Comparison of ENCODE assay signal across 27 mouse cellular contexts in the genomic region with DNA sequence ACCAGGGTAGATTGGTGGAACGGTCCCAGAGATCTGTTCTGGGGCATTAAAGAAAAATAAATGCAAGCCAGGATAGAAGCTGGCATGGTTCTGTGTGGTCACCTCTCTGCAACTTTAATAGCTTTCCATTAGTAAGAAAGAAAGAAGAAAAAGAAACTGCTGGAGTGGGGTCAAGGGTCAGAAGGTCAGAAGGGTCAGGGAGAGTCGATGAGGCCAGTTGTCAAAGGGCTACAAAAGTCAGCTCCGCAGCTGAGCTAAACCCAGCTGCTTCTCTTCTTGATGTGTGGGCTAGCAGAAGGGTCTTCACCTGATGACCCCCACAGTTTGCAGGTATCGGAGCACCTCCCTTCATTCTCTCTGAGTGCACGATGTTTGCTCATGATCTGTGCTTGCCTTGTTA. TPM values are rescaled to one million over a fixed set of nuclear protein-coding genes. Genes with fewer than 3 reads are reported as not detected.
"Had no signal": no experiment of that assay in that cellular context is flagged by ENCODE, and none has a peak within 500 bp of the region (broad histone marks: within the 10 kb centered on the region; RNA-seq: fewer than 3 reads in every experiment).

No protein-coding gene starts in this region.

- H3K27me3 ChIP-seq: heart, embryonic 13.5 days; heart, embryonic 15.5 days; limb, embryonic 12.5 days; liver, embryonic 13.5 days had no signal

- H3K4me3 ChIP-seq: gastrocnemius, adult 2 months; heart, adult 2 months; heart, embryonic 13.5 days; heart, embryonic 15.5 days; hindbrain, embryonic 12.5 days; layer of hippocampus, adult 2 months; left cerebral cortex, adult 2 months; limb, embryonic 10.5 days; limb, embryonic 12.5 days; liver, embryonic 13.5 days had no signal

- DNase-seq: gastrocnemius, adult 2 months; gastrocnemius, postnatal 10 days; gastrocnemius, postnatal 25 days; heart, adult 2 months; heart, postnatal 14 days; heart, postnatal 36 days; kidney, adult 18-20 months; kidney, adult 8-10 months; kidney, postnatal 10 days; kidney, postnatal 25 days; kidney, postnatal 4 days; liver; liver, embryonic 13.5 days had no signal

- H3K4me2 ChIP-seq: heart, embryonic 11.5 days; heart, embryonic 13.5 days; heart, embryonic 15.5 days; hindbrain, embryonic 12.5 days; hindbrain, embryonic 14.5 days; limb, embryonic 12.5 days; liver, embryonic 13.5 days had no signal

- H3K27ac ChIP-seq: gastrocnemius, adult 2 months; heart, adult 2 months; heart, embryonic 13.5 days; heart, embryonic 15.5 days; hindbrain, embryonic 12.5 days; hindbrain, embryonic 14.5 days; layer of hippocampus, adult 2 months; left cerebral cortex, adult 2 months; limb, embryonic 10.5 days; limb, embryonic 12.5 days; liver, embryonic 13.5 days had no signal

- H3K9me3 ChIP-seq: heart, embryonic 13.5 days; heart, embryonic 15.5 days; hindbrain, embryonic 12.5 days; limb, embryonic 10.5 days; limb, embryonic 12.5 days; liver, embryonic 13.5 days had no signal

- H3K9ac ChIP-seq: heart, embryonic 13.5 days; heart, embryonic 15.5 days; hindbrain, embryonic 12.5 days; hindbrain, embryonic 14.5 days; limb, embryonic 12.5 days; liver, embryonic 13.5 days had no signal

- H3K36me3 ChIP-seq: heart, embryonic 13.5 days; heart, embryonic 15.5 days; hindbrain, embryonic 12.5 days; limb, embryonic 10.5 days; limb, embryonic 12.5 days; liver, embryonic 13.5 days had no signal

- ATAC-seq: hindbrain, embryonic 16.5 days; intestine, postnatal 0 days had no signal

- H3K4me1 ChIP-seq: heart, embryonic 13.5 days; heart, embryonic 15.5 days; hindbrain, embryonic 12.5 days; limb, embryonic 12.5 days; liver, embryonic 13.5 days had no signal

RNA-seq across cellular contexts. Expression of a gene that starts 59.6 kb away (rescaled TPM):
- total RNA-seq: gastrocnemius, adult 2 months; gastrocnemius, postnatal 25 days; granulocyte monocyte progenitor cell, adult 5-6 weeks; heart, adult 2 months; heart, postnatal 14 days; heart, postnatal 36 days; hematopoietic stem cell, adult 5-6 weeks had no signal
- polyA plus RNA-seq: heart, adult 2 months; heart, postnatal 0 days had no signal
